Mouse (Mus musculus): Measurements from ENCODE around the gene Setdb1. TPM values are rescaled to one million over a fixed set of nuclear protein-coding genes. Genes with fewer than 3 reads are reported as not detected.
A peak's percentile ranks its signal among the peaks of the same experiment; 100 is the strongest.

Gene Setdb1
- total and polyA plus RNA-seq, 3 experiments = 33.7 to 49.5 (median 43.2) TPM

DNA sequence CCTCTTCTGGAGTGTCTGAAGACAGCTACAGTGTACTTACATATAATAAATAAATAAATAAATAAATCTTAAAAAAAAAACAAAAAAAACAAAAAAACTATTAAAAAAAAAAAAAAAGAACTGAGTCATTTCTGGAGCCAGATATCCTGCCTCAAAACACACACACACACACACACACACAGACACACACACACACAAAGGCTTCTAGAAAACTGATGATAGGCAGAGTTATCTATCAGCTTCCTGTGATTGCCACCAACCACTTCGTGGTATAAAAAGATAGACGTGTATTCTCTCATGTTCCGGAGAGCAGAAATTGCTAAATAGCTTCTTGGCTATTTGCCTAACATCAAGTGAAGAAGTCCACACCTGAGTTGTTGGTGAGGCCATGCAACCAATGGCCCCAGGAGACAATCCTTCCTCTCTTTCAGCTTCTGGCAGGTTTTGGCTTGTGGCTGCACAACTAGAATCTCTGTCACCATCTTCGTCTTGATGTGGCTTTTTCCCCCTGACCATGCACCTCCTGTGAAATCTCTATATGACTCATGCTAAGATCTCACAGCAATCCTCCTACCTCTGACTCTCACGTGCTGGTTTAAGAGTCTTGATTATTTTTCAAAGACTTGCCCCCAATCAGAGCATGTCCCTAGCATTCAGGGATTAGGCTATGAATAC is 28.5 kb upstream of the Setdb1 start (continued):
- TF ChIP-seq ZMIZ1 (IDR thresholded peaks at IDR 0.05; ENCODE audit: low read depth, low read length) (no peak), ZKSCAN1 (IDR thresholded peaks at IDR 0.05; ENCODE audit: borderline replicate concordance, low read depth, low read length) (no peak), UBTF (IDR thresholded peaks at IDR 0.05; ENCODE audit: low read depth, low read length) (no peak), MYC (IDR thresholded peaks at IDR 0.05; ENCODE audit: low read depth, low read length) (peak; percentile 72), MEF2A (IDR thresholded peaks at IDR 0.05; ENCODE audit: borderline replicate concordance, low read depth, low read length) (peak; percentile 79), CTCF (conservative IDR thresholded peaks at IDR 0.05 in 1 of 2, IDR thresholded peaks at IDR 0.05 in 1 of 2; ENCODE audit: low read depth in 2 of 2, low read length in 2 of 2) (no peak), IRF4 (IDR thresholded peaks at IDR 0.05; ENCODE audit: low read depth, low read length) (peak; percentile 93)

GRCm38 (mm10) chr3:95373208-95373607 is 16.2 kb upstream of the Setdb1 start:
- in situ Hi-C loops (cut with MboI; ENCODE audit: low pct_ligation_motif_present, low pct_unique_long_range_greater_than_20kb, low sequenced_read_pairs) (no loop called here), dilution Hi-C loops (cut with MboI; ENCODE audit: extremely low pct_ligation_motif_present, extremely low pct_unique_long_range_greater_than_20kb, low sequenced_read_pairs) (no loop called here)
- DNase-seq (ENCODE audit: extremely low read depth) = no peak
- Histone ChIP-seq H3K9me3 (replicated peaks; ENCODE audit: low read length) (peaks cover 13% of the 10 kb centered on the region), H3K4me2 (ENCODE audit: insufficient read depth, low read depth, poor library complexity, severe bottlenecking) (no peak overlapping the region), H3K27ac (ENCODE audit: insufficient read depth, low read depth) (no peak overlapping the region), H3K9ac (ENCODE audit: insufficient read depth, low read depth) (no peak overlapping the region), H3K4me3 (replicated peaks in 1 of 3; ENCODE audit: low read depth in 2 of 3, low read length in 2 of 3, poor library complexity in 1 of 3) (no peak overlapping the region), H3K79me2 (replicated peaks; ENCODE audit: control insufficient read depth, extremely low read depth, insufficient read depth, poor library complexity, severe bottlenecking) (no peaks in the 10 kb centered on the region), H3K36me3 (replicated peaks in 1 of 2; ENCODE audit: control insufficient read depth in 1 of 2, insufficient read depth in 1 of 2, low read length in 1 of 2) (no peaks in the 10 kb centered on the region), H3K4me1 (ENCODE audit: control insufficient read depth in 1 of 2, insufficient read depth in 2 of 2) (peaks cover 0 to 4% of the 10 kb centered on the region in 2 experiments; a peak in 1 of 4 replicates), H3K27me3 (replicated peaks) (no peaks in the 10 kb centered on the region)
- TF ChIP-seq HCFC1 (IDR thresholded peaks at IDR 0.05; ENCODE audit: low read depth, low read length) (no peak), MAFK (IDR thresholded peaks at IDR 0.05; ENCODE audit: insufficient replicate concordance, low read length) (no peak), JUND (conservative IDR thresholded peaks at IDR 0.05; ENCODE audit: low read depth, low read length) (no peak), NRF1 (IDR thresholded peaks at IDR 0.05; ENCODE audit: low read depth, low read length) (no peak), KAT2A (IDR thresholded peaks at IDR 0.05; ENCODE audit: insufficient replicate concordance, low read length) (no peak), UBTF (IDR thresholded peaks at IDR 0.05; ENCODE audit: low read depth, low read length) (no peak), PAX5 (IDR thresholded peaks at IDR 0.05; ENCODE audit: low read length) (no peak), RAD21 (IDR thresholded peaks at IDR 0.05; ENCODE audit: low read depth, low read length) (no peak), RCOR1 (conservative IDR thresholded peaks at IDR 0.05; ENCODE audit: low read depth, low read length) (no peak), ELF1 (IDR thresholded peaks at IDR 0.05; ENCODE audit: low read depth, low read length) (no peak), POLR2A (IDR thresholded peaks at IDR 0.05; ENCODE audit: low read depth, low read length) (no peak), ZMIZ1 (IDR thresholded peaks at IDR 0.05; ENCODE audit: low read depth, low read length) (no peak), CHD1 (IDR thresholded peaks at IDR 0.05; ENCODE audit: low read depth, low read length) (no peak), JUN (IDR thresholded peaks at IDR 0.05; ENCODE audit: insufficient read depth, low read depth, low read length) (no peak), MEF2A (IDR thresholded peaks at IDR 0.05; ENCODE audit: borderline replicate concordance, low read depth, low read length) (no peak), GABPA (IDR thresholded peaks at IDR 0.05; ENCODE audit: insufficient replicate concordance, low read depth, low read length) (no peak), CHD2 (IDR thresholded peaks at IDR 0.05; ENCODE audit: low read length) (no peak), BHLHE40 (IDR thresholded peaks at IDR 0.05; ENCODE audit: low read depth, low read length) (no peak)
